Mouse (Mus musculus) cerebellum, adult 2 months (tissue): ENCODE data around the gene Map2k5.

ENCODE experiments used
- CTCF ChIP-seq: fragments of 200-500 bp; IDR thresholded peaks from 2 replicates; pipeline ENCODE4 v1.5.1; 2011; ENCODE audit warnings: low read depth, mild to moderate bottlenecking, control low read depth, low read length, moderate library complexity, borderline replicate concordance; ENCODE audit not compliant: insufficient read depth
- POLR2A ChIP-seq: fragments of 200-500 bp; IDR thresholded peaks from 2 replicates; pipeline ENCODE4 v1.6.1; 2011; ENCODE audit warnings: low read length, control low read depth, borderline replicate concordance; ENCODE audit not compliant: insufficient read depth

- no peak for TF ChIP-seq CTCF
- no peak for TF ChIP-seq POLR2A
These were observed 238.0 kb downstream of the Map2k5 start for GRCm38 (mm10) chr9:63139661-63140060.
